In genomic region chr9:105476134-105476533, GRCm38 (mm10) we compare ENCODE assay signal across 21 mouse cellular contexts. TPM values are rescaled to one million over a fixed set of nuclear protein-coding genes. Genes with fewer than 3 reads are reported as not detected.
DNase-seq lines count a peak whose midpoint lies in the region; ATAC-seq and TF ChIP-seq lines count a peak whose summit lies in the region.
"Had no signal": no experiment of that assay in that cellular context is flagged by ENCODE, and none has a peak within 500 bp of the region (broad histone marks: within the 10 kb centered on the region; RNA-seq: fewer than 3 reads in every experiment).

No protein-coding gene starts in this region.

- peak overlapping the region; percentile 20; the same call in 1 of the 2 replicates for H3K27ac ChIP-seq in left cerebral cortex, adult 2 months
- H3K27ac ChIP-seq: forebrain, embryonic 12.5 days; hindbrain, embryonic 10.5 days; limb, embryonic 13.5 days; liver, embryonic 12.5 days; midbrain, embryonic 12.5 days had no signal

- no peak for TF ChIP-seq CTCF in left cerebral cortex, adult 2 months (IDR thresholded peaks at IDR 0.05)

- no peak for DNase-seq in cerebellum, postnatal 4 days (ENCODE audit: low spot score in 2 of 2)
- no peak for DNase-seq in frontal cortex, postnatal 10 days (ENCODE audit: low spot score in 2 of 2)
- DNase-seq in left cerebral cortex, adult 2 months (ENCODE audit: extremely low spot score in 1 of 2, low spot score in 2 of 2) = no peak
- no peak for DNase-seq in left cerebral cortex, adult 8-10 months (ENCODE audit: low spot score in 2 of 2)
- DNase-seq in T-cell, adult 2 months (ENCODE audit: low spot score) = no peak
- DNase-seq: adrenal gland, postnatal 36 days; heart, adult 11 months; kidney, postnatal 25 days; lung, adult 18-20 months; lung, postnatal 10 days; thymus, postnatal 25 days had no signal

- peak; percentile 15; the same call in 1 of the 2 replicates for ATAC-seq in cerebellum, adult (ENCODE audit: insufficient number of reproducible peaks, low FRiP score, low TSS enrichment)
- ATAC-seq in frontal cortex, adult (ENCODE audit: low TSS enrichment) = peak; percentile 54
- ATAC-seq in megakaryocyte progenitor cell, adult 5-6 weeks (replicated peaks; ENCODE audit: poor library complexity) = peak; percentile 29; the same call in 1 of the 2 replicates
- ATAC-seq: intestine, postnatal 0 days; liver, embryonic 12.5 days had no signal

- intact Hi-C loops in left cerebral cortex, adult 2 months (cut with DNase I) = no loop called here

- H3K4me3 ChIP-seq in left cerebral cortex, adult 2 months = no peak overlapping the region
- H3K4me3 ChIP-seq: erythroblast, embryonic 14.5 days; forebrain, embryonic 12.5 days; hindbrain, embryonic 10.5 days; limb, embryonic 13.5 days; liver, embryonic 12.5 days; midbrain, embryonic 12.5 days had no signal

RNA-seq across cellular contexts. Expression of gene Atp2c1, which starts 51.0 kb away (rescaled TPM):
- total RNA-seq in left cerebral cortex, adult 2 months (2021) = 100 to 1,000 TPM; 202 to 209 TPM
- 100 to 1,000 TPM; 180 to 197 (median 186) TPM for total RNA-seq in left cerebral cortex, adult 8-10 months (2022)
- total RNA-seq in megakaryocyte progenitor cell, adult 5-6 weeks (2015) = 19.6 and 28.0 TPM in 2 replicates
- total RNA-seq in megakaryocyte progenitor cell, adult 5-6 weeks (2017) = 63.9 and 67.1 TPM in 2 replicates
